Mouse (Mus musculus): Measurements from ENCODE around the gene Patj.

GRCm38 (mm10) chr4:98659032-98659431 is 263.4 kb downstream of the Patj start:
- TF ChIP-seq MAFK (IDR thresholded peaks at IDR 0.05; ENCODE audit: insufficient read depth, low read depth, low read length) (no peak), CHD2 (IDR thresholded peaks at IDR 0.05; ENCODE audit: low read depth, low read length) (no peak), HCFC1 (IDR thresholded peaks at IDR 0.05; ENCODE audit: borderline replicate concordance, insufficient read depth, low read length) (no peak), ZNF384 (IDR thresholded peaks at IDR 0.05; ENCODE audit: low read depth, low read length) (no peak)
